Mouse (Mus musculus) layer of hippocampus, postnatal 10 days (tissue): ENCODE measurements around the gene Map2k4. TPM values are rescaled to one million over a fixed set of nuclear protein-coding genes. Genes with fewer than 3 reads are reported as not detected.

Experiments used
- DNase-seq, 2 experiments: peaks; one replicate each; pipeline ENCODE4 v3.0.0; 2021; ENCODE audit warnings: low spot score in 2 of 2
- long read RNA-seq: library from polyadenylated mRNA; stranded (forward); transcript quantifications from one replicate; pipeline ENCODE4 v2.0.0, GENCODE M21; 2023
- total RNA-seq, 2 experiments: library from RNA; stranded (reverse); gene quantifications; 2 replicates each; pipeline ENCODE4 v1.2.3; 2021

Gene Map2k4
- 100 to 1,000 TPM; 210 to 233 TPM for total RNA-seq
- long read RNA-seq, transcript Map2k4-201 (11 exons, 3,695 nt): major isoform, 9 of 64 reads
- long read RNA-seq, partial matches to known transcripts: 7 of 64 reads
- long read RNA-seq, other reads (novel, unspliced or antisense): 48 of 64 reads

GRCm38 (mm10) chr11:65788154-65788553 is at the start of gene Map2k4:
Gene Map2k4, minus strand, starts transcription at chr11:65788297.
- DNase-seq: peak; percentile 86 to 93

GRCm38 (mm10) chr11:65824556-65824955 is 36.5 kb upstream of the Map2k4 start:
- no peak for DNase-seq

- peak; percentile 81 to 87 for DNase-seq
Measured at GRCm38 (mm10) chr11:65820877-65821276, 32.8 kb upstream of the Map2k4 start.

GRCm38 (mm10) chr11:65820280-65820679 is 32.2 kb upstream of the Map2k4 start:
- peak; percentile 38 to 54 for DNase-seq

- no peak for DNase-seq
Measured at GRCm38 (mm10) chr11:65818193-65818592, 30.1 kb upstream of the Map2k4 start.

GRCm38 (mm10) chr11:65816237-65816636 is 28.1 kb upstream of the Map2k4 start:
- no peak for DNase-seq

- no peak for DNase-seq
Measured at GRCm38 (mm10) chr11:65814381-65814780, 26.3 kb upstream of the Map2k4 start.

GRCm38 (mm10) chr11:65812088-65812487 is 24.0 kb upstream of the Map2k4 start:
- DNase-seq: no peak

GRCm38 (mm10) chr11:65807601-65808000 is 19.5 kb upstream of the Map2k4 start:
- DNase-seq: no peak

- peak; percentile 73 to 84 for DNase-seq
Measured at GRCm38 (mm10) chr11:65806909-65807504, 18.9 kb upstream of the Map2k4 start, which contains the start of gene Zkscan6. Gene Zkscan6, plus strand, starts transcription at chr11:65807175.

- DNase-seq: no peak
Measured at GRCm38 (mm10) chr11:65806321-65806904, 18.3 kb upstream of the Map2k4 start.

- DNase-seq: peak; percentile 47 to 67
Measured at GRCm38 (mm10) chr11:65801899-65802298, 13.8 kb upstream of the Map2k4 start.

- no peak for DNase-seq
Measured at GRCm38 (mm10) chr11:65795896-65796295, 7.8 kb upstream of the Map2k4 start.

GRCm38 (mm10) chr11:65794428-65795219 is 6.5 kb upstream of the Map2k4 start:
- no peak for DNase-seq

GRCm38 (mm10) chr11:65787421-65788151 is 511 bp downstream of the Map2k4 start:
- no peak for DNase-seq

- DNase-seq: no peak
Measured at GRCm38 (mm10) chr11:65786160-65786559, 1.9 kb downstream of the Map2k4 start.

GRCm38 (mm10) chr11:65781596-65781995 is 6.5 kb downstream of the Map2k4 start:
- no peak for DNase-seq

GRCm38 (mm10) chr11:65779578-65779977 is 8.5 kb downstream of the Map2k4 start:
- DNase-seq: no peak

GRCm38 (mm10) chr11:65779066-65779465 is 9.0 kb downstream of the Map2k4 start:
- no peak for DNase-seq

- DNase-seq: no peak
Measured at GRCm38 (mm10) chr11:65777810-65778209, 10.3 kb downstream of the Map2k4 start.

- DNase-seq: no peak
Measured at GRCm38 (mm10) chr11:65776906-65777611, 11.0 kb downstream of the Map2k4 start.
